Mouse (Mus musculus) intestine, embryonic 14.5 days (tissue): ENCODE measurements at regions not wholly inside any gene's neighbourhood (a gene's known extent, or its start where the extent isn't known, plus 50 kb on each side); places are given as distances from the start of the nearest gene placed in this dataset.
A peak's percentile ranks its signal among the peaks of the same experiment; 100 is the strongest.

Experiments
- ATAC-seq: fragments of 200-750 bp; cut with Nextera tagmentation; replicated peaks from 2 replicates; pipeline ENCODE4 v1.8.0; 2017; ENCODE audit warnings: low read depth, moderate number of reproducible peaks, moderate TSS enrichment, moderate library complexity; ENCODE audit not compliant: low FRiP score, low TSS enrichment
- DNase-seq: peaks from one replicate; pipeline ENCODE4 v3.0.0-alpha.2; 2018; ENCODE audit warnings: low spot score
- H3K27ac ChIP-seq: fragments of 300-500 bp; sonication (generic); 2 replicates; pipeline ENCODE4 v1.5.1; 2014; ENCODE audit warnings: low read depth, mild to moderate bottlenecking, control low read depth
- H3K27me3 ChIP-seq: fragments of 300-500 bp; sonication (generic); replicated peaks from 2 replicates; pipeline ENCODE4 v1.6.1; 2014; ENCODE audit warnings: low read length, control low read depth; ENCODE audit not compliant: control insufficient read depth, insufficient read depth
- H3K36me3 ChIP-seq: fragments of 300-500 bp; sonication (generic); 2 replicates; pipeline ENCODE4 v1.6.1; 2014; ENCODE audit warnings: low read length, control low read depth; ENCODE audit not compliant: control insufficient read depth, insufficient read depth
- H3K4me1 ChIP-seq: fragments of 300-500 bp; sonication (generic); replicated peaks from 2 replicates; pipeline ENCODE4 v1.6.1; 2014; ENCODE audit warnings: low read length, control low read depth, mixed read lengths; ENCODE audit not compliant: control insufficient read depth, insufficient read depth
- H3K4me2 ChIP-seq: fragments of 300-500 bp; sonication (generic); 2 replicates; pipeline ENCODE4 v1.6.1; 2014; ENCODE audit warnings: low read length
- H3K4me3 ChIP-seq: fragments of 300-500 bp; sonication (generic); 2 replicates; pipeline ENCODE4 v1.5.1; 2014; ENCODE audit warnings: low read depth, low read length, control low read depth, mixed read lengths
- H3K9ac ChIP-seq: fragments of 300-500 bp; sonication (generic); 2 replicates; pipeline ENCODE4 v1.6.1; 2014; ENCODE audit warnings: mild to moderate bottlenecking, low read length
- H3K9me3 ChIP-seq: fragments of 300-500 bp; sonication (generic); 2 replicates; pipeline ENCODE4 v1.6.1; 2016; ENCODE audit warnings: low read length, control low read depth; ENCODE audit not compliant: control insufficient read depth
- WGBS: fragments of 180-500 bp; shearing (Covaris S2); extraction: QIAGEN DNeasy Blood & Tissue Kit; methylation state at CpG from one replicate; pipeline ENCODE4 v1.1.7; 2014; 5-methylcytosine and 5-hydroxymethylcytosine counted together

GRCm38 (mm10) chr1:191486766-191487165 is 83.7 kb upstream of the Ppp2r5a start:
- Histone ChIP-seq H3K9ac (no peak overlapping the region), H3K27ac (no peak overlapping the region)
- WGBS, result 33% methylated on average over 6 of the region's 6 CpGs

GRCm38 (mm10) chr1:191484726-191485425 is 81.8 kb upstream of the Ppp2r5a start:
- WGBS, result 87% methylated on average over 8 of the region's 8 CpGs
- no peak for ATAC-seq

More at GRCm38 (mm10) chr1:191486766-191487165, 83.7 kb upstream of the Ppp2r5a start:
- no peaks in the 10 kb centered on the region for H3K27me3 ChIP-seq
- no peaks in the 10 kb centered on the region for H3K4me1 ChIP-seq
- no peaks in the 10 kb centered on the region for H3K9me3 ChIP-seq
- no peak overlapping the region for H3K4me3 ChIP-seq
- DNase-seq (no peak), ATAC-seq (no peak)
- no peaks in the 10 kb centered on the region for H3K36me3 ChIP-seq
- H3K4me2 ChIP-seq, result no peak overlapping the region

GRCm38 (mm10) chr1:191479906-191480379 is 76.9 kb upstream of the Ppp2r5a start:
- H3K4me3 ChIP-seq, result no peak overlapping the region
- H3K9me3 ChIP-seq, result no peaks in the 10 kb centered on the region
- no peak overlapping the region for H3K9ac ChIP-seq
- DNase-seq (peak; percentile 60), ATAC-seq (no peak)
- no peaks in the 10 kb centered on the region for H3K27me3 ChIP-seq
- H3K36me3 ChIP-seq, result no peaks in the 10 kb centered on the region
- no peak overlapping the region for H3K4me2 ChIP-seq
- H3K27ac ChIP-seq, result peak overlapping the region; percentile 40
- WGBS, result 38% methylated on average over 13 of the region's 13 CpGs
- H3K4me1 ChIP-seq, result no peaks in the 10 kb centered on the region

More at GRCm38 (mm10) chr1:191484726-191485425, 81.8 kb upstream of the Ppp2r5a start:
- Histone ChIP-seq H3K9me3 (no peaks in the 10 kb centered on the region), H3K27me3 (no peaks in the 10 kb centered on the region), H3K27ac (no peak overlapping the region), H3K4me2 (no peak overlapping the region), H3K4me1 (no peaks in the 10 kb centered on the region), H3K9ac (no peak overlapping the region), H3K4me3 (no peak overlapping the region), H3K36me3 (no peaks in the 10 kb centered on the region)
- no peak for DNase-seq

- no peak overlapping the region for H3K9ac ChIP-seq
- ATAC-seq (no peak), DNase-seq (no peak)
- no peaks in the 10 kb centered on the region for H3K36me3 ChIP-seq
- WGBS, result 86% methylated on average over 5 of the region's 5 CpGs
- H3K27ac ChIP-seq, result no peak overlapping the region
- H3K4me1 ChIP-seq, result peaks cover 12% of the 10 kb centered on the region; the same call in 1 of the 2 replicates
- no peak overlapping the region for H3K4me3 ChIP-seq
- no peaks in the 10 kb centered on the region for H3K27me3 ChIP-seq
- H3K9me3 ChIP-seq, result no peaks in the 10 kb centered on the region
- no peak overlapping the region for H3K4me2 ChIP-seq
Measured at GRCm38 (mm10) chr1:191472551-191472950, 69.5 kb upstream of the Ppp2r5a start.

GRCm38 (mm10) chr1:191471489-191471888 is 68.4 kb upstream of the Ppp2r5a start:
- H3K27ac ChIP-seq, result no peak overlapping the region
- H3K9me3 ChIP-seq, result no peaks in the 10 kb centered on the region
- DNase-seq (no peak), ATAC-seq (no peak)
- H3K4me3 ChIP-seq, result no peak overlapping the region
- H3K4me2 ChIP-seq, result no peak overlapping the region
- no peak overlapping the region for H3K9ac ChIP-seq
- no peaks in the 10 kb centered on the region for H3K36me3 ChIP-seq
- H3K4me1 ChIP-seq, result peaks cover 12% of the 10 kb centered on the region; the same call in 1 of the 2 replicates
- 83% methylated on average over 2 of the region's 2 CpGs for WGBS
- no peaks in the 10 kb centered on the region for H3K27me3 ChIP-seq

- no peak for DNase-seq
- H3K4me2 ChIP-seq, result peak overlapping the region; percentile 1; the same call in 1 of the 2 replicates
- H3K27me3 ChIP-seq, result no peaks in the 10 kb centered on the region
- peak overlapping the region; percentile 22; the same call in 1 of the 2 replicates for H3K27ac ChIP-seq
- H3K4me1 ChIP-seq, result peaks cover 12% of the 10 kb centered on the region; the same call in 1 of the 2 replicates
- 11% methylated on average over 13 of the region's 13 CpGs for WGBS
- no peak overlapping the region for H3K4me3 ChIP-seq
- H3K9me3 ChIP-seq, result no peaks in the 10 kb centered on the region
- peak; percentile 47; the same call in 1 of the 2 replicates for ATAC-seq
- no peak overlapping the region for H3K9ac ChIP-seq
- H3K36me3 ChIP-seq, result no peaks in the 10 kb centered on the region
Measured at GRCm38 (mm10) chr1:191470190-191470985, 67.3 kb upstream of the Ppp2r5a start.

GRCm38 (mm10) chr1:191468837-191469529 is 65.9 kb upstream of the Ppp2r5a start:
- WGBS, result 72% methylated on average over 4 of the region's 4 CpGs
- Histone ChIP-seq H3K9ac (no peak overlapping the region), H3K27me3 (no peaks in the 10 kb centered on the region), H3K4me2 (no peak overlapping the region), H3K36me3 (no peaks in the 10 kb centered on the region), H3K9me3 (no peaks in the 10 kb centered on the region), H3K27ac (no peak overlapping the region), H3K4me3 (no peak overlapping the region), H3K4me1 (peaks cover 12% of the 10 kb centered on the region)
- ATAC-seq (no peak), DNase-seq (no peak)

- Histone ChIP-seq H3K27me3 (no peaks in the 10 kb centered on the region), H3K4me2 (no peak overlapping the region), H3K9ac (no peak overlapping the region), H3K9me3 (no peaks in the 10 kb centered on the region), H3K27ac (no peak overlapping the region), H3K36me3 (no peaks in the 10 kb centered on the region), H3K4me3 (no peak overlapping the region), H3K4me1 (peaks cover 25% of the 10 kb centered on the region)
- 90% methylated on average over 3 of the region's 3 CpGs for WGBS
- ATAC-seq (no peak), DNase-seq (no peak)
Measured at GRCm38 (mm10) chr1:191466261-191466660, 63.2 kb upstream of the Ppp2r5a start.
